Mouse (Mus musculus): ENCODE measurements at regions not wholly inside any gene's neighbourhood (a gene's known extent, or its start where the extent isn't known, plus 50 kb on each side); places are given as distances from the start of the nearest gene placed in this dataset.

DNA sequence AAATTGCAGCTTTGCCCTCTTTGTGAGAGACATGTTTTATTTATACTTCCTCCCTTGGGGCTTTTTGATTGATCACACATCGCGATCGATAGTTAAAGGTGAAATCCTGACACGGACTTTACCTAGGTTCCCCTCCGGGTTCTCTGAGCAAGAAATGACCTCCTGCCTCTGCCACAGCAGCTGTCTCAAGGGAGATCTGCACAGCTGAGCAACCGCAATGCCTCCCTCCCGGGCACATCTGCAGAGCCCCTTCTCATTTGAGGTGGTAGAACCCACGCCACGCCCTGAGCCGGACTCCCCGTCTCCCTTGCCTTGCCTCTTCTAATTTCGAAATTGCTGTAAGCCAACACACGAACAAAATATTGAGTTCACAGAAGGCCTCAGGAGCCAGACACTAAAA lies 78.2 kb upstream of the Cacna2d3 start:
- TF ChIP-seq CTCF (IDR thresholded peaks at IDR 0.05; ENCODE audit: low read depth) = no peak
- TF ChIP-seq EP300 (IDR thresholded peaks at IDR 0.05; ENCODE audit: low read depth) = no peak
